Mouse (Mus musculus): ENCODE measurements around the gene Olfr344.

Olfr344 gene

DNA sequence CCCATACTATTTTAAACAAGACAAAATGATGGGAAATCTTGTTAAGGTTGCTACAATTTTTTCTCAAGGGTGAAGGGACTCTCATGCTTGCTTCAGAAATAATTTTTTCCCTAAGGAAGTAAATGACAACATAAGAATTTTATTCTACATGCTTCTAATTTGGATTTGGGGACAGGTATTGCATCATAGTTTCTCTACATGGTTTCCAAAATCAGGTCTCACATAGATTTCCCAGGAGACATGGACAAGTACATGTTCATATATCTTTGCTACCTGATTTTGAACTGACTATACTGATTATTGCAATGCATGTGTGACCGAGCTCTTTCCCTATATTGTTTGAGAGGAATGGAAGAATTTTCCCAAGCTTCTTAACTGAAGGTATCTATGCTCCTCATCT is at the start of gene Olfr344:
TSS of gene Olfr344 (plus strand) at position 301 of the 400 bp plus-strand sequence.
- DNase-seq (ENCODE audit: low read depth) = no peak

- no peak for DNase-seq (ENCODE audit: low read depth)
Measured at GRCm38 (mm10) chr2:36524698-36525097, 41.8 kb upstream of the Olfr344 start, which contains the start of gene Olfr342. Olfr342 (plus strand) TSS chr2:36524998.

GRCm38 (mm10) chr2:36565156-36565555 is 1.3 kb upstream of the Olfr344 start:
- DNase-seq (ENCODE audit: low read depth) = no peak

- DNase-seq (ENCODE audit: low read depth) = no peak
Measured at GRCm38 (mm10) chr2:36567022-36567421, 560 bp downstream of the Olfr344 start.

DNA sequence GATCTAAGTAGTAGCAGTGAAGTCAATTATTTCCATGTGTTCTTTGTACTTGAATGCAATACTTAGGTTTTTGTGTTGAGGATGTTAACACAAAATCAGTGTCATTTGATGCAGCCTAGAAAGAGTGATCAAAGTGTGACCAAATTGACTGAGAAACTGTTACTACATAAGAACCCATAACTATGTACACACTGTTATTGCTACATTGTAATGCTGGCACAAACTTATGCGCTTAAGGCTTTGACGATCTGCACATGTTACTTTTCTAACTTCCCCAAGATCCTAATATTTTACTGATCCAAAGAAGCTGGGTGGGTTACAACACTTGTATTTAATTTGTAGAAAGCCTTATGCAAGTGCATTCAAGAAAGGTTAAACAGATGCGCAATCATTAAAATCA is 1.4 kb downstream of the Olfr344 start:
- no peak for DNase-seq (ENCODE audit: low read depth)
